In genomic region chr11:102214430-102215156, GRCm38 (mm10) we compare ENCODE assay signal across 11 mouse cellular contexts. TPM values are rescaled to one million over a fixed set of nuclear protein-coding genes. Genes with fewer than 3 reads are reported as not detected.
DNase-seq lines count a peak whose midpoint lies in the region; ATAC-seq lines count a peak whose summit lies in the region.
"Had no signal": no experiment of that assay in that cellular context is flagged by ENCODE, and none has a peak within 500 bp of the region (broad histone marks: within the 10 kb centered on the region; RNA-seq: fewer than 3 reads in every experiment).

No protein-coding gene starts in this region.

- H3K4me2 ChIP-seq in heart, embryonic 11.5 days, result peak overlapping the region; percentile 79
- no peak overlapping the region for H3K4me2 ChIP-seq in midbrain, embryonic 13.5 days (replicated peaks)
- no peak overlapping the region for H3K4me2 ChIP-seq in midbrain, embryonic 15.5 days
- peak overlapping the region; percentile 21; the same call in 1 of the 2 replicates for H3K4me2 ChIP-seq in stomach, embryonic 16.5 days (ENCODE audit: low read depth, low read length)
- H3K4me2 ChIP-seq: midbrain, embryonic 12.5 days had no signal

- DNase-seq in heart, adult 8-10 months (ENCODE audit: low spot score), result no peak
- DNase-seq in heart, postnatal 4 days, result peak; percentile 37
- no peak for DNase-seq in adrenal gland, adult 18-20 months (ENCODE audit: low spot score in 2 of 2)
- no peak for DNase-seq in layer of hippocampus, adult 9-11 months

- ATAC-seq in heart, embryonic 11.5 days (replicated peaks; ENCODE audit: insufficient number of reproducible peaks, low FRiP score, low TSS enrichment), result no peak
- ATAC-seq in midbrain, embryonic 13.5 days, result no peak
- ATAC-seq in midbrain, embryonic 15.5 days (replicated peaks), result no peak
- no peak for ATAC-seq in stomach, embryonic 16.5 days (ENCODE audit: insufficient read depth, low FRiP score)
- ATAC-seq: hindbrain, embryonic 16.5 days; Patski had no signal

- no peaks in the 10 kb centered on the region for H3K9me3 ChIP-seq in heart, embryonic 11.5 days (replicated peaks; ENCODE audit: control insufficient read depth, low read length)
- H3K9me3 ChIP-seq in midbrain, embryonic 13.5 days, result no peaks in the 10 kb centered on the region
- H3K9me3 ChIP-seq in midbrain, embryonic 15.5 days, result no peaks in the 10 kb centered on the region
- H3K9me3 ChIP-seq in stomach, embryonic 16.5 days (replicated peaks; ENCODE audit: control insufficient read depth, low read length), result no peaks in the 10 kb centered on the region
- H3K9me3 ChIP-seq: midbrain, embryonic 12.5 days had no signal

- no peak overlapping the region for H3K4me3 ChIP-seq in heart, embryonic 11.5 days (ENCODE audit: low read depth, low read length)
- no peak overlapping the region for H3K4me3 ChIP-seq in midbrain, embryonic 13.5 days (replicated peaks)
- H3K4me3 ChIP-seq in midbrain, embryonic 15.5 days, result no peak overlapping the region
- H3K4me3 ChIP-seq in stomach, embryonic 16.5 days (replicated peaks; ENCODE audit: low read length), result no peak overlapping the region
- H3K4me3 ChIP-seq: midbrain, embryonic 12.5 days had no signal

- H3K27ac ChIP-seq in heart, embryonic 11.5 days (ENCODE audit: low read depth, low read length), result 0 out of 2 replicates have a peak overlapping the region, but pooled peaks have one; percentile 31
- H3K27ac ChIP-seq in midbrain, embryonic 13.5 days, result no peak overlapping the region
- no peak overlapping the region for H3K27ac ChIP-seq in midbrain, embryonic 15.5 days
- H3K27ac ChIP-seq in stomach, embryonic 16.5 days (ENCODE audit: low read length), result peak overlapping the region; percentile 1; the same call in 1 of the 2 replicates
- H3K27ac ChIP-seq: midbrain, embryonic 12.5 days had no signal

- H3K36me3 ChIP-seq in heart, embryonic 11.5 days (ENCODE audit: control insufficient read depth, insufficient read depth, low read length), result no peaks in the 10 kb centered on the region
- H3K36me3 ChIP-seq in midbrain, embryonic 13.5 days, result peaks cover 21% of the 10 kb centered on the region
- no peaks in the 10 kb centered on the region for H3K36me3 ChIP-seq in midbrain, embryonic 15.5 days (replicated peaks)
- no peaks in the 10 kb centered on the region for H3K36me3 ChIP-seq in stomach, embryonic 16.5 days (ENCODE audit: control insufficient read depth, insufficient read depth, low read length)

- H3K27me3 ChIP-seq in heart, embryonic 11.5 days (ENCODE audit: control insufficient read depth, insufficient read depth, low read length), result no peaks in the 10 kb centered on the region
- H3K27me3 ChIP-seq in midbrain, embryonic 13.5 days, result no peaks in the 10 kb centered on the region
- no peaks in the 10 kb centered on the region for H3K27me3 ChIP-seq in midbrain, embryonic 15.5 days (replicated peaks)
- no peaks in the 10 kb centered on the region for H3K27me3 ChIP-seq in stomach, embryonic 16.5 days (ENCODE audit: control insufficient read depth, insufficient read depth, low read length)
- H3K27me3 ChIP-seq: midbrain, embryonic 12.5 days; Patski had no signal

- peaks cover 84% of the 10 kb centered on the region for H3K4me1 ChIP-seq in heart, embryonic 11.5 days (ENCODE audit: control insufficient read depth, insufficient read depth, low read length)
- H3K4me1 ChIP-seq in midbrain, embryonic 13.5 days (replicated peaks), result peaks cover 79% of the 10 kb centered on the region
- peaks cover 76% of the 10 kb centered on the region for H3K4me1 ChIP-seq in midbrain, embryonic 15.5 days
- peaks cover 90% of the 10 kb centered on the region for H3K4me1 ChIP-seq in stomach, embryonic 16.5 days (ENCODE audit: control insufficient read depth, insufficient read depth, low read length)

- H3K9ac ChIP-seq in heart, embryonic 11.5 days (ENCODE audit: low read depth, low read length), result no peak overlapping the region
- H3K9ac ChIP-seq in midbrain, embryonic 13.5 days (replicated peaks), result 0 out of 2 replicates have a peak overlapping the region, but pooled peaks have one; percentile 19
- H3K9ac ChIP-seq in midbrain, embryonic 15.5 days, result no peak overlapping the region
- H3K9ac ChIP-seq in stomach, embryonic 16.5 days (ENCODE audit: low read length), result peak overlapping the region; percentile 28; the same call in 1 of the 2 replicates

- 34% methylated on average over 10 of the region's 10 CpGs for WGBS in heart, embryonic 11.5 days (ENCODE audit: insufficient replicate concordance)
- 63% methylated on average over 10 of the region's 10 CpGs for WGBS in midbrain, embryonic 13.5 days
- 59% methylated on average over 10 of the region's 10 CpGs for WGBS in midbrain, embryonic 15.5 days
- 36% methylated on average over 10 of the region's 10 CpGs for WGBS in stomach, embryonic 16.5 days

RNA-seq across cellular contexts. Expression of gene Hdac5, which starts 15.4 kb away (rescaled TPM):
- 42.8 and 45.3 TPM in 2 replicates for polyA plus RNA-seq in heart, embryonic 11.5 days (2014; fragmentation: Nextera tagmentation; extraction: Ambion mirVana)
- total RNA-seq in heart, adult 8-10 months (2022), result 100 to 1,000 TPM; 114 to 136 (median 121) TPM
- 80.5 and 106 TPM in 2 replicates for polyA plus RNA-seq in midbrain, embryonic 13.5 days (2015; fragmentation: Nextera tagmentation; extraction: Ambion mirVana)
- 90.3 and 105 TPM in 2 replicates for polyA plus RNA-seq in midbrain, embryonic 15.5 days (2015; fragmentation: Nextera tagmentation; extraction: Ambion mirVana)
- 10 to 100 TPM; 90.7 to 91.4 TPM for total RNA-seq in heart, postnatal 4 days (2021)
- 60.6 and 67.4 TPM in 2 replicates for polyA plus RNA-seq in stomach, embryonic 16.5 days (2015; fragmentation: Nextera tagmentation; extraction: Ambion mirVana)
- 100 to 1,000 TPM in 1 of 2 experiments, 10 to 100 TPM in 1; 79.1 to 115 TPM for total RNA-seq in adrenal gland, adult 18-20 months (2021)

RNA-seq across cellular contexts. Expression of gene G6pc3, which starts 25.2 kb away (rescaled TPM):
- 27.9 and 28.7 TPM in 2 replicates for polyA plus RNA-seq in heart, embryonic 11.5 days (2014; fragmentation: Nextera tagmentation; extraction: Ambion mirVana)
- 10 to 100 TPM; 52.2 to 60.3 (median 58.6) TPM for total RNA-seq in heart, adult 8-10 months (2022)
- polyA plus RNA-seq in midbrain, embryonic 13.5 days (2015; fragmentation: Nextera tagmentation; extraction: Ambion mirVana), result 31.4 and 32.9 TPM in 2 replicates
- 38.6 and 43.3 TPM in 2 replicates for polyA plus RNA-seq in midbrain, embryonic 15.5 days (2015; fragmentation: Nextera tagmentation; extraction: Ambion mirVana)
- 10 to 100 TPM; 29.9 to 32.6 TPM for total RNA-seq in heart, postnatal 4 days (2021)
- polyA plus RNA-seq in stomach, embryonic 16.5 days (2015; fragmentation: Nextera tagmentation; extraction: Ambion mirVana), result 28.0 and 28.7 TPM in 2 replicates
- 100 to 1,000 TPM; 121 to 128 TPM for total RNA-seq in adrenal gland, adult 18-20 months (2021)

RNA-seq across cellular contexts. Expression of gene Lsm12, which starts 29.5 kb away (rescaled TPM):
- polyA plus RNA-seq in heart, embryonic 11.5 days (2014; fragmentation: Nextera tagmentation; extraction: Ambion mirVana), result 61.3 and 64.3 TPM in 2 replicates
- 10 to 100 TPM; 45.4 to 51.9 (median 48.8) TPM for total RNA-seq in heart, adult 8-10 months (2022)
- polyA plus RNA-seq in midbrain, embryonic 13.5 days (2015; fragmentation: Nextera tagmentation; extraction: Ambion mirVana), result 141 and 156 TPM in 2 replicates
- 111 and 118 TPM in 2 replicates for polyA plus RNA-seq in midbrain, embryonic 15.5 days (2015; fragmentation: Nextera tagmentation; extraction: Ambion mirVana)
- 10 to 100 TPM; 71.3 to 75.3 TPM for total RNA-seq in heart, postnatal 4 days (2021)
- polyA plus RNA-seq in stomach, embryonic 16.5 days (2015; fragmentation: Nextera tagmentation; extraction: Ambion mirVana), result 79.2 and 85.4 TPM in 2 replicates
- total RNA-seq in adrenal gland, adult 18-20 months (2021), result 100 to 1,000 TPM in 1 of 2 experiments, 10 to 100 TPM in 1; 83.9 to 102 TPM

RNA-seq across cellular contexts. Expression of gene BC030867, which starts 34.1 kb away (rescaled TPM):
- polyA plus RNA-seq in heart, embryonic 11.5 days (2014; fragmentation: Nextera tagmentation; extraction: Ambion mirVana), result 12.7 and 13.2 TPM in 2 replicates
- total RNA-seq in heart, adult 8-10 months (2022), result under 1 TPM; 0.12 to 0.23 (median 0.18) TPM
- 4.6 and 5.6 TPM in 2 replicates for polyA plus RNA-seq in midbrain, embryonic 13.5 days (2015; fragmentation: Nextera tagmentation; extraction: Ambion mirVana)
- 2.2 and 2.5 TPM in 2 replicates for polyA plus RNA-seq in midbrain, embryonic 15.5 days (2015; fragmentation: Nextera tagmentation; extraction: Ambion mirVana)
- 1 to 10 TPM; 5.3 TPM for total RNA-seq in heart, postnatal 4 days (2021)
- polyA plus RNA-seq in stomach, embryonic 16.5 days (2015; fragmentation: Nextera tagmentation; extraction: Ambion mirVana), result 10.8 and 12.4 TPM in 2 replicates
- total RNA-seq in adrenal gland, adult 18-20 months (2021), result under 1 TPM in 1 of 2 experiments, not detected in 1; 0.46 TPM

RNA-seq across cellular contexts. Expression of gene Asb16, which starts 54.0 kb away (rescaled TPM):
- 0.23 TPM in 1 of 2 replicates, not detected in the other for polyA plus RNA-seq in heart, embryonic 11.5 days (2014; fragmentation: Nextera tagmentation; extraction: Ambion mirVana)
- total RNA-seq in heart, adult 8-10 months (2022), result 1 to 10 TPM; 1.3 to 1.6 (median 1.5) TPM
- not detected in 2 replicates for polyA plus RNA-seq in midbrain, embryonic 13.5 days (2015; fragmentation: Nextera tagmentation; extraction: Ambion mirVana)
- 0.05 TPM in 1 of 2 replicates, not detected in the other for polyA plus RNA-seq in midbrain, embryonic 15.5 days (2015; fragmentation: Nextera tagmentation; extraction: Ambion mirVana)
- total RNA-seq in heart, postnatal 4 days (2021), result under 1 TPM; 0.33 to 0.41 TPM
- 0.12 TPM in 1 of 2 replicates, not detected in the other for polyA plus RNA-seq in stomach, embryonic 16.5 days (2015; fragmentation: Nextera tagmentation; extraction: Ambion mirVana)
- under 1 TPM; 0.30 to 0.61 TPM for total RNA-seq in adrenal gland, adult 18-20 months (2021)
- polyA plus RNA-seq: midbrain, embryonic 12.5 days had no signal

Comparison
In these comparisons a context has a peak if more than half of its experiments do, and no peak if none do; other contexts are left out.
1. H3K9ac ChIP-seq: peak in midbrain, embryonic 13.5 days (single experiment) and stomach, embryonic 16.5 days (single experiment); none in heart, embryonic 11.5 days (single experiment) and midbrain, embryonic 15.5 days (single experiment).
2. H3K27ac ChIP-seq: peak in heart, embryonic 11.5 days (single experiment) and stomach, embryonic 16.5 days (single experiment); none in midbrain, embryonic 13.5 days (single experiment) and midbrain, embryonic 15.5 days (single experiment).
3. H3K4me2 ChIP-seq: peak in heart, embryonic 11.5 days (single experiment) and stomach, embryonic 16.5 days (single experiment); none in midbrain, embryonic 13.5 days (single experiment) and midbrain, embryonic 15.5 days (single experiment).